Mouse (Mus musculus): ENCODE measurements at regions not wholly inside any gene's neighbourhood (a gene's known extent, or its start where the extent isn't known, plus 50 kb on each side); places are given as distances from the start of the nearest gene placed in this dataset.

GRCm38 (mm10) chr11:34888374-34889136 is 55.1 kb upstream of the Spdl1 start:
- no peak for ATAC-seq (ENCODE audit: insufficient number of reproducible peaks, insufficient read depth, low FRiP score, low TSS enrichment, low read depth)
- Histone ChIP-seq H3K4me1 (replicated peaks) (no peaks in the 10 kb centered on the region), H3K9ac (replicated peaks) (no peak overlapping the region), H3K27me3 (no peaks in the 10 kb centered on the region), H3K27ac (no peak overlapping the region), H3K9me3 (no peaks in the 10 kb centered on the region), H3K36me3 (no peaks in the 10 kb centered on the region), H3K4me2 (no peak overlapping the region), H3K4me3 (replicated peaks) (no peak overlapping the region)
- WGBS, result 87% methylated on average over 7 of the region's 7 CpGs

GRCm38 (mm10) chr11:34887587-34887986 is 54.1 kb upstream of the Spdl1 start:
- 81% methylated on average over 3 of the region's 3 CpGs for WGBS
- Histone ChIP-seq H3K9ac (replicated peaks) (no peak overlapping the region), H3K4me2 (no peak overlapping the region), H3K27me3 (no peaks in the 10 kb centered on the region), H3K36me3 (no peaks in the 10 kb centered on the region), H3K4me1 (replicated peaks) (no peaks in the 10 kb centered on the region), H3K9me3 (no peaks in the 10 kb centered on the region), H3K27ac (no peak overlapping the region), H3K4me3 (replicated peaks) (no peak overlapping the region)
- no peak for ATAC-seq (ENCODE audit: insufficient number of reproducible peaks, insufficient read depth, low FRiP score, low TSS enrichment, low read depth)

Measured in limb, embryonic 12.5 days (tissue).